Mouse (Mus musculus) stomach, embryonic 16.5 days (tissue): ENCODE data around the gene Dohh. TPM values are rescaled to one million over a fixed set of nuclear protein-coding genes. Genes with fewer than 3 reads are reported as not detected.

Experiments used
- ATAC-seq: fragments of 200-750 bp; cut with Nextera tagmentation; 2 replicates; pipeline ENCODE4 v1.8.0; 2017; ENCODE audit warnings: moderate number of reproducible peaks, moderate TSS enrichment; ENCODE audit not compliant: insufficient read depth, low FRiP score
- H3K27ac ChIP-seq: fragments of 300-500 bp; sonication (generic); 2 replicates; pipeline ENCODE4 v1.5.1; 2014; ENCODE audit warnings: low read length
- H3K27me3 ChIP-seq: fragments of 300-500 bp; sonication (generic); 2 replicates; pipeline ENCODE4 v1.6.1; 2014; ENCODE audit warnings: low read length, control low read depth, mixed read lengths; ENCODE audit not compliant: control insufficient read depth, insufficient read depth
- H3K36me3 ChIP-seq: fragments of 300-500 bp; sonication (generic); 2 replicates; pipeline ENCODE4 v1.6.1; 2014; ENCODE audit warnings: low read length; ENCODE audit not compliant: control insufficient read depth, insufficient read depth
- H3K4me1 ChIP-seq: fragments of 300-500 bp; sonication (generic); 2 replicates; pipeline ENCODE4 v1.6.1; 2014; ENCODE audit warnings: low read length, control low read depth, mixed read lengths; ENCODE audit not compliant: control insufficient read depth, insufficient read depth
- H3K4me2 ChIP-seq: fragments of 300-500 bp; sonication (generic); 2 replicates; pipeline ENCODE4 v1.6.1; 2014; ENCODE audit warnings: low read depth, low read length, mixed read lengths
- H3K4me3 ChIP-seq: fragments of 300-500 bp; sonication (generic); replicated peaks from 2 replicates; pipeline ENCODE4 v1.5.1; 2014; ENCODE audit warnings: mild to moderate bottlenecking, low read length
- H3K9ac ChIP-seq: fragments of 300-500 bp; sonication (generic); 2 replicates; pipeline ENCODE4 v1.6.1; 2014; ENCODE audit warnings: low read length
- H3K9me3 ChIP-seq: fragments of 300-500 bp; sonication (generic); replicated peaks from 2 replicates; pipeline ENCODE4 v1.6.1; 2016; ENCODE audit warnings: low read length, control low read depth; ENCODE audit not compliant: control insufficient read depth
- WGBS: fragments of 180-500 bp; shearing (Covaris S2); extraction: QIAGEN DNeasy Blood & Tissue Kit; methylation state at CpG from one replicate; pipeline ENCODE4 v1.1.7; 2014; 5-methylcytosine and 5-hydroxymethylcytosine counted together
- polyA plus RNA-seq: library from polyadenylated mRNA; unstranded; fragments of >200 nt; fragmentation: Nextera tagmentation; extraction: Ambion mirVana; gene quantifications from 2 replicates; pipeline ENCODE4 v1.2.1, GENCODE M21; 2015

Dohh gene
- polyA plus RNA-seq, 1 experiment from 2014 or later = 79.6 TPM

- no peaks in the 10 kb centered on the region for H3K27me3 ChIP-seq
- ATAC-seq = no peak
- 64% methylated on average over 9 of the region's 9 CpGs for WGBS
- H3K9me3 ChIP-seq = no peaks in the 10 kb centered on the region
- H3K27ac ChIP-seq = peak overlapping the region; percentile 94
- peaks cover 8% of the 10 kb centered on the region for H3K36me3 ChIP-seq
- H3K4me2 ChIP-seq = no peak overlapping the region
- no peak overlapping the region; the same call in 1 of the 2 replicates for H3K9ac ChIP-seq
- H3K4me1 ChIP-seq = peaks cover 91% of the 10 kb centered on the region
- H3K4me3 ChIP-seq = no peak overlapping the region
Measured at GRCm38 (mm10) chr10:81410981-81411380, 26.8 kb downstream of the Dohh start.

GRCm38 (mm10) chr10:81411471-81412400 is 27.5 kb downstream of the Dohh start:
- Histone ChIP-seq H3K9me3 (no peaks in the 10 kb centered on the region), H3K4me3 (no peak overlapping the region), H3K36me3 (peaks cover 3% of the 10 kb centered on the region), H3K4me2 (peak overlapping the region; percentile 22), H3K27me3 (no peaks in the 10 kb centered on the region), H3K27ac (peak overlapping the region; percentile 94), H3K9ac (peak overlapping the region; percentile 65), H3K4me1 (peaks cover 94% of the 10 kb centered on the region)
- WGBS = 44% methylated on average over 18 of the region's 18 CpGs
- peak; percentile 7 for ATAC-seq

DNA sequence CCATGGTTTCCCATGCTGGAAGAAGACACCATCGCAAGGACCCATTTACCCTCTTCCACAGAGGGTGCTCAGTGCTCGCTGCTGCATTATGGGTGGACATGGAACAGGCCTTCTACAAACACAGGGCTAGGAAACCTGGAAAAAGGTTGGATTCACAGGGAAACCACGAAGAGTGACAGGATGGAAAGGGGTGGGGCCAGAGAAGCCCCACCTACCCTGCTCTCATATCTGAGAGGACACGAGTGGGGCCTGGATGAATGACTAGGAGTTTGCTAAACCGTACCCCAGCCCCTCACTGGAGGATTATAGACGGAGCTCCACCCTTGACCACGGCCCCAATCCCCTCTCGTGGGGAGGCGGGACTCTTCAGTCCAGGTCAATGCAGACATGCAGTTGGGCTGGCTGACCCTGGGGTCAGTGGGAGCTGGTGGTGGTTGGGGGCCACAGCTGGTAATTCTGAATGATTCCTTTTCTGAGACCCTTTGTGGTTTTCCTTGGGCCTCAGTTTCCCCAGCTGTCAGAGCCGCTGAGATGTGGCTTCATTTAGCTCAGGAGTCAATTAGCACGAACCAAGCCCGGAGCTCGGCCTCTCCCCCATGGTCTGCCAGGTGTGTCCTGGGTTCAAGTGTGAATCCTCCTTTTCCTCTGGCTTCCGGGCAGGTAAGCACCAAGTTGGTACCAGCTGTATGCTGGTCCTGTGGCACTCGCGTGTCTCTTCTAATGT is 28.5 kb downstream of the Dohh start:
- no peak for ATAC-seq
- Histone ChIP-seq H3K9ac (peak overlapping the region; percentile 65; the same call in 1 of the 2 replicates), H3K9me3 (no peaks in the 10 kb centered on the region), H3K27ac (peak overlapping the region; percentile 94), H3K27me3 (no peaks in the 10 kb centered on the region), H3K4me2 (peak overlapping the region; percentile 22; the same call in 1 of the 2 replicates), H3K4me3 (no peak overlapping the region), H3K36me3 (peaks cover 3% of the 10 kb centered on the region), H3K4me1 (peaks cover 94% of the 10 kb centered on the region)
- 68% methylated on average over 16 of the region's 16 CpGs for WGBS

DNA sequence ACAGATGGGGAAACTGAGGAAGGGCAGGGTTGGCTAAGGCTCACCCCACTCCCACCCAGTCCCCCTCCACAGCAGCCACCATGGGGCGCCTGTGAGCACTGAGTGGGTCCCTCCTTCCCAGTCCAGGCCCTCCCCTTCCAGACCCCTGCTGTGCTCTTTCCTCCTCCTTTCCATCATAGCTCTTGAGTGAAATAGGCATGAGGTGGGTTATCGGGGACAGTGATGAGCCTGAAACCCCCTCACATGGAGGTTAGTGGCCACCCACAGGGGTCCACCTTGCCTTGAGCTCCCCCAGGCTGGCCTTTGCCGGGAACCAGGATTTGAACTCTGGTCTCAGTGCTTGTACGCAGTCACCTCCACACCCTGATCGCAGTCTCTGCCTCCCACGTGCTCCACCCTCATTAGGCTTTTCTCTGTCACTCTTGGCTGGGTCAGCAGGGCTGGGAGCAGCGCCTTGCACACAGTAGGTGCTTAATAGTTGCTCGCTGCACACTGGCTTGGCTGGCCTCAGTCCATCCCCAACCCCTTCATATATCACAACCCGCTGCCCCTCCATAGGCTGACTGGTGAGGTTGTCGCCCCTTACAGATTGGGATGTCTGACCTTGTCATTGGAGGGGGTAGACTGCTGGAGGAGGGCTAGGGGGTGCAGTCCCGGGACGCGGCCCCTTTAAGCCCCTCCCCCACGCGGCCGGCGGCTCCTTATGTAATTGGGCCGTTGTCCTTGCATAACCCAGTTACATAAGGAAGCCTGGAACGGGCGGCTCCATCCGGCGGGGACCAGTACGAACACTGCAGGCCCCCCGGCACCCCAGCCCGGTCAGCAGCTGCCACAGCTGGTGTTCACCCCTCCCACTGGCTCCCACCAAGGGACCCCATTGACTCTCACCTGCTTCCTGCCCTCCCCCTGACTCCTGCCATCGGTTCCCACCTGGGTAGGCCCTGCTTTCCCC is 29.4 kb downstream of the Dohh start:
- Histone ChIP-seq H3K27ac (peak overlapping the region; percentile 94), H3K27me3 (no peaks in the 10 kb centered on the region), H3K36me3 (no peaks in the 10 kb centered on the region; the same call in 1 of the 2 replicates), H3K9me3 (no peaks in the 10 kb centered on the region), H3K9ac (peak overlapping the region; percentile 62), H3K4me2 (peak overlapping the region; percentile 45), H3K4me1 (peaks cover 87% of the 10 kb centered on the region), H3K4me3 (peak overlapping the region; percentile 16; the same call in 1 of the 2 replicates)
- WGBS = 24% methylated on average over 26 of the region's 26 CpGs
- ATAC-seq = peak; percentile 9; the same call in 1 of the 2 replicates

GRCm38 (mm10) chr10:81414682-81415081 is 30.5 kb downstream of the Dohh start:
- Histone ChIP-seq H3K9me3 (no peaks in the 10 kb centered on the region), H3K4me2 (peak overlapping the region; percentile 45; the same call in 1 of the 2 replicates), H3K36me3 (no peaks in the 10 kb centered on the region; the same call in none of the 2 replicates), H3K9ac (peak overlapping the region; percentile 62), H3K4me3 (no peak overlapping the region), H3K4me1 (peaks cover 86% of the 10 kb centered on the region), H3K27me3 (no peaks in the 10 kb centered on the region), H3K27ac (peak overlapping the region; percentile 94)
- no peak for ATAC-seq

GRCm38 (mm10) chr10:81415146-81415545 is 30.9 kb downstream of the Dohh start:
- Histone ChIP-seq H3K4me3 (no peak overlapping the region), H3K27ac (peak overlapping the region; percentile 53; the same call in 1 of the 2 replicates), H3K4me2 (no peak overlapping the region), H3K4me1 (peaks cover 84% of the 10 kb centered on the region), H3K9me3 (no peaks in the 10 kb centered on the region), H3K27me3 (no peaks in the 10 kb centered on the region), H3K36me3 (no peaks in the 10 kb centered on the region; the same call in none of the 2 replicates), H3K9ac (peak overlapping the region; percentile 14; the same call in 1 of the 2 replicates)
- ATAC-seq = no peak
- 79% methylated on average over 5 of the region's 5 CpGs for WGBS

GRCm38 (mm10) chr10:81415549-81416310 is 31.5 kb downstream of the Dohh start:
- Histone ChIP-seq H3K9ac (peak overlapping the region; percentile 14; the same call in 1 of the 2 replicates), H3K4me3 (no peak overlapping the region), H3K36me3 (no peaks in the 10 kb centered on the region; the same call in none of the 2 replicates), H3K9me3 (no peaks in the 10 kb centered on the region), H3K27me3 (no peaks in the 10 kb centered on the region), H3K27ac (peak overlapping the region; percentile 88), H3K4me1 (peaks cover 78% of the 10 kb centered on the region), H3K4me2 (no peak overlapping the region)
- 61% methylated on average over 17 of the region's 17 CpGs for WGBS
- ATAC-seq = no peak
